Mouse (Mus musculus) stomach, postnatal 0 days (tissue): ENCODE measurements around the gene Ppme1. TPM values are rescaled to one million over a fixed set of nuclear protein-coding genes. Genes with fewer than 3 reads are reported as not detected.

ENCODE experiments used
- ATAC-seq: fragments of 200-750 bp; cut with Nextera tagmentation; 2 replicates; pipeline ENCODE4 v1.8.0; 2017; ENCODE audit not compliant: low FRiP score, low TSS enrichment
- DNase-seq: peaks from one replicate; pipeline ENCODE4 v3.0.0-alpha.2; 2016; ENCODE audit warnings: low spot score
- H3K27ac ChIP-seq: fragments of 300-500 bp; sonication (generic); replicated peaks from 2 replicates; pipeline ENCODE4 v1.5.1; 2014; ENCODE audit warnings: mild to moderate bottlenecking, control low read depth
- H3K27me3 ChIP-seq: fragments of 300-500 bp; sonication (generic); 2 replicates; pipeline ENCODE4 v1.6.1; 2014; ENCODE audit warnings: low read length; ENCODE audit not compliant: control insufficient read depth, insufficient read depth
- H3K36me3 ChIP-seq: fragments of 300-500 bp; sonication (generic); 2 replicates; pipeline ENCODE4 v1.6.1; 2014; ENCODE audit warnings: low read length, mixed read lengths; ENCODE audit not compliant: control insufficient read depth, insufficient read depth
- H3K4me1 ChIP-seq: fragments of 300-500 bp; sonication (generic); replicated peaks from 2 replicates; pipeline ENCODE4 v1.6.1; 2014; ENCODE audit warnings: antibody characterized with exemption; ENCODE audit not compliant: control insufficient read depth, insufficient read depth
- H3K4me2 ChIP-seq: fragments of 300-500 bp; sonication (generic); replicated peaks from 2 replicates; pipeline ENCODE4 v1.6.1; 2014; ENCODE audit warnings: low read depth, mild to moderate bottlenecking, control low read depth, moderate library complexity
- H3K4me3 ChIP-seq: fragments of 300-500 bp; sonication (generic); 2 replicates; pipeline ENCODE4 v1.5.1; 2014; ENCODE audit warnings: low read depth, low read length, control low read depth
- H3K9ac ChIP-seq: fragments of 300-500 bp; sonication (generic); 2 replicates; pipeline ENCODE4 v1.6.1; 2014; ENCODE audit warnings: mild to moderate bottlenecking, low read length, control low read depth, mixed read lengths
- H3K9me3 ChIP-seq: fragments of 300-500 bp; sonication (generic); 2 replicates; pipeline ENCODE4 v1.6.1; 2016; ENCODE audit warnings: low read length; ENCODE audit not compliant: control insufficient read depth
- CTCF ChIP-seq: IDR thresholded peaks from 2 replicates; pipeline ENCODE4 v1.5.1; 2016; ENCODE audit warnings: antibody characterized with exemption, low read depth, mild to moderate bottlenecking, moderate library complexity
- EP300 ChIP-seq: optimal IDR thresholded peaks from 2 replicates; pipeline ENCODE3; 2016; ENCODE audit warnings: antibody characterized with exemption
- WGBS: fragments of 180-500 bp; shearing (Covaris S2); extraction: QIAGEN DNeasy Blood & Tissue Kit; methylation state at CpG from one replicate; pipeline ENCODE4 v1.1.7; 2014; 5-methylcytosine and 5-hydroxymethylcytosine counted together
- polyA plus RNA-seq: library from polyadenylated mRNA; unstranded; fragments of >200 nt; fragmentation: Nextera tagmentation; extraction: Ambion mirVana; gene quantifications from 2 replicates; pipeline ENCODE4 v1.2.1, GENCODE M21; 2015

The Ppme1 gene
- polyA plus RNA-seq, 1 experiment from 2014 or later, result 27.2 TPM

GRCm38 (mm10) chr7:100325482-100325881 lies 46.6 kb downstream of the Ppme1 start:
- no peak overlapping the region for H3K4me3 ChIP-seq
- no peak overlapping the region for H3K9ac ChIP-seq
- DNase-seq (peak; percentile 60), ATAC-seq (no peak)
- no peaks in the 10 kb centered on the region for H3K27me3 ChIP-seq
- H3K9me3 ChIP-seq, result no peaks in the 10 kb centered on the region
- H3K4me2 ChIP-seq, result no peak overlapping the region
- H3K4me1 ChIP-seq, result no peaks in the 10 kb centered on the region
- WGBS, result 63% methylated on average over 6 of the region's 6 CpGs
- TF ChIP-seq CTCF (peak; percentile 88), EP300 (no peak)
- peaks cover 3% of the 10 kb centered on the region for H3K36me3 ChIP-seq
- no peak overlapping the region for H3K27ac ChIP-seq

GRCm38 (mm10) chr7:100323721-100324120 lies 48.4 kb downstream of the Ppme1 start:
- H3K9ac ChIP-seq, result no peak overlapping the region
- WGBS, result 56% methylated on average over 3 of the region's 3 CpGs
- no peak overlapping the region for H3K27ac ChIP-seq
- H3K4me2 ChIP-seq, result no peak overlapping the region
- ATAC-seq (no peak), DNase-seq (no peak)
- no peaks in the 10 kb centered on the region for H3K9me3 ChIP-seq
- peaks cover 3% of the 10 kb centered on the region for H3K36me3 ChIP-seq
- no peak overlapping the region for H3K4me3 ChIP-seq
- TF ChIP-seq CTCF, result no peak
- TF ChIP-seq EP300, result no peak
- H3K4me1 ChIP-seq, result no peaks in the 10 kb centered on the region
- no peaks in the 10 kb centered on the region for H3K27me3 ChIP-seq

- Histone ChIP-seq H3K27me3 (no peaks in the 10 kb centered on the region), H3K9me3 (no peaks in the 10 kb centered on the region), H3K36me3 (no peaks in the 10 kb centered on the region), H3K4me2 (no peak overlapping the region), H3K27ac (no peak overlapping the region), H3K4me3 (no peak overlapping the region), H3K9ac (no peak overlapping the region), H3K4me1 (no peaks in the 10 kb centered on the region)
- no peak for TF ChIP-seq CTCF
- no peak for TF ChIP-seq EP300
- ATAC-seq, result no peak
- DNase-seq, result no peak
- 93% methylated on average over 5 of the region's 5 CpGs for WGBS
Observed at GRCm38 (mm10) chr7:100317534-100317933, 54.6 kb downstream of the Ppme1 start.

GRCm38 (mm10) chr7:100316924-100317323 lies 55.2 kb downstream of the Ppme1 start:
- Histone ChIP-seq H3K4me2 (no peak overlapping the region), H3K9me3 (no peaks in the 10 kb centered on the region), H3K9ac (no peak overlapping the region), H3K27me3 (no peaks in the 10 kb centered on the region), H3K4me1 (no peaks in the 10 kb centered on the region), H3K4me3 (no peak overlapping the region), H3K36me3 (no peaks in the 10 kb centered on the region), H3K27ac (no peak overlapping the region)
- 78% methylated on average over 8 of the region's 8 CpGs for WGBS
- DNase-seq (no peak), ATAC-seq (no peak)
- TF ChIP-seq CTCF, result no peak
- TF ChIP-seq EP300, result no peak

- Histone ChIP-seq H3K4me2 (no peak overlapping the region), H3K4me3 (no peak overlapping the region), H3K9ac (no peak overlapping the region), H3K36me3 (no peaks in the 10 kb centered on the region), H3K4me1 (no peaks in the 10 kb centered on the region; the same call in 1 of the 2 replicates), H3K9me3 (no peaks in the 10 kb centered on the region), H3K27me3 (no peaks in the 10 kb centered on the region), H3K27ac (no peak overlapping the region)
- ATAC-seq, result no peak
- no peak for TF ChIP-seq CTCF
- TF ChIP-seq EP300, result no peak
- DNase-seq, result no peak
- WGBS, result 82% methylated on average over 4 of the region's 4 CpGs
Observed at GRCm38 (mm10) chr7:100312716-100313115, 59.4 kb downstream of the Ppme1 start.

- Histone ChIP-seq H3K4me1 (no peaks in the 10 kb centered on the region; the same call in 1 of the 2 replicates), H3K9ac (no peak overlapping the region), H3K4me3 (no peak overlapping the region), H3K4me2 (no peak overlapping the region), H3K27me3 (no peaks in the 10 kb centered on the region), H3K36me3 (no peaks in the 10 kb centered on the region), H3K9me3 (no peaks in the 10 kb centered on the region), H3K27ac (no peak overlapping the region)
- no peak for TF ChIP-seq EP300
- TF ChIP-seq CTCF, result no peak
- DNase-seq (no peak), ATAC-seq (no peak)
- WGBS, result 74% methylated on average over 12 of the region's 12 CpGs
Observed at GRCm38 (mm10) chr7:100310290-100310689, 61.8 kb downstream of the Ppme1 start.
